Comparison of ENCODE assay signal across 9 mouse cellular contexts in the genomic region with DNA sequence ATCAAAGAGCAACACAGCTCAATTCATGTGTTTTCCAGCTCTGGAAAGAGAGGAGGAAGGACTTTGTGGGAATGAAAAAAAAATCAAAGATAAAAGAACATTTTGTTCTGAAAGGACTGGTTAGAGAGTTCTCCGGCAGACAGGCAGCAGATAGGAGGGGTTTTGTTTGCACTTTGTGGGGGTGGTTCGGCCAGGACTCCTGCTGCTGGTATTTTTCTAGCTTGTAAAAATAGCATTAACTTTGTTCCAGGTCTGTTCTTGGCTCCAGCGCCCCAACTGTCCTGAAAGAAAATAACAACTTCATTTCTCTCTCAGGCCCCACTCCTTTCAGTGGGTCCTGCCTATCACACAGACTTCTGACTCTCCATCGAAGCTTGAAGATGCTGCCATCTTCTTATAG.
DNase-seq lines count a peak whose midpoint lies in the region; ATAC-seq and TF ChIP-seq lines count a peak whose summit lies in the region.
"Had no signal": no experiment of that assay in that cellular context is flagged by ENCODE, and none has a peak within 500 bp of the region (broad histone marks: within the 10 kb centered on the region; RNA-seq: fewer than 3 reads in every experiment).

No protein-coding gene starts in this region.

- peak overlapping the region; percentile 73 for H3K27ac ChIP-seq in kidney, adult 2 months (ENCODE audit: insufficient read depth, low read depth, low read length)
- 0 out of 2 replicates have a peak overlapping the region, but pooled peaks have one; percentile 29 for H3K27ac ChIP-seq in heart, embryonic 11.5 days (ENCODE audit: low read depth, low read length)
- H3K27ac ChIP-seq: limb, embryonic 12.5 days had no signal

- ATAC-seq in heart, embryonic 11.5 days (replicated peaks; ENCODE audit: insufficient number of reproducible peaks, low FRiP score, low TSS enrichment) = no peak

- H3K27me3 ChIP-seq in kidney, adult 2 months (replicated peaks; ENCODE audit: control insufficient read depth, insufficient read depth, low read length) = no peaks in the 10 kb centered on the region
- no peaks in the 10 kb centered on the region for H3K27me3 ChIP-seq in heart, embryonic 11.5 days (ENCODE audit: control insufficient read depth, insufficient read depth, low read length)
- H3K27me3 ChIP-seq: limb, embryonic 12.5 days had no signal

- H3K9ac ChIP-seq in heart, embryonic 11.5 days (ENCODE audit: low read depth, low read length) = no peak overlapping the region
- H3K9ac ChIP-seq: limb, embryonic 12.5 days had no signal

- TF ChIP-seq CTCF in kidney, adult 2 months (conservative IDR thresholded peaks at IDR 0.05; ENCODE audit: insufficient read depth, insufficient read length, low read depth, low read length) = 0 out of 2 replicates have a peak, but pooled peaks have one; percentile 8

- no peak for TF ChIP-seq POLR2A in kidney, adult 2 months (IDR thresholded peaks at IDR 0.05; ENCODE audit: low read depth, low read length)

- DNase-seq in kidney, adult 2 months = no peak
- no peak for DNase-seq in kidney, adult 9 months
- DNase-seq in R1 (ENCODE audit: low read depth, low spot score) = peak; percentile 3
- peak; percentile 20 to 34 for DNase-seq in left cerebral cortex, adult 18-20 months (ENCODE audit: low spot score in 2 of 2)
- DNase-seq in telencephalon, adult 2 months (ENCODE audit: low read depth, low spot score) = peak; percentile 43
- no peak for DNase-seq in retina, postnatal 1 day
- DNase-seq in adrenal gland, adult 2 months = no peak

- H3K9me3 ChIP-seq in heart, embryonic 11.5 days (replicated peaks; ENCODE audit: control insufficient read depth, low read length) = no peaks in the 10 kb centered on the region
- H3K9me3 ChIP-seq: limb, embryonic 12.5 days had no signal

- peaks cover 2% of the 10 kb centered on the region; the same call in 1 of the 2 replicates for H3K36me3 ChIP-seq in kidney, adult 2 months (ENCODE audit: control insufficient read depth, insufficient read depth, low read length)
- no peaks in the 10 kb centered on the region for H3K36me3 ChIP-seq in heart, embryonic 11.5 days (ENCODE audit: control insufficient read depth, insufficient read depth, low read length)
- H3K36me3 ChIP-seq: limb, embryonic 12.5 days had no signal

- 31% methylated on average over 4 of the region's 4 CpGs for WGBS in kidney, adult 2 months
- WGBS in heart, embryonic 11.5 days (ENCODE audit: insufficient replicate concordance) = 28% methylated on average over 4 of the region's 4 CpGs

- no peak overlapping the region for H3K4me3 ChIP-seq in kidney, adult 2 months (ENCODE audit: insufficient read depth, low read depth, low read length)
- H3K4me3 ChIP-seq in heart, embryonic 11.5 days (ENCODE audit: low read depth, low read length) = no peak overlapping the region
- H3K4me3 ChIP-seq: limb, embryonic 12.5 days had no signal

- peaks cover 24% of the 10 kb centered on the region for H3K4me1 ChIP-seq in kidney, adult 2 months (ENCODE audit: control insufficient read depth, insufficient read depth, low read length)
- peaks cover 24% of the 10 kb centered on the region for H3K4me1 ChIP-seq in heart, embryonic 11.5 days (ENCODE audit: control insufficient read depth, insufficient read depth, low read length)

- H3K4me2 ChIP-seq in heart, embryonic 11.5 days = no peak overlapping the region
- H3K4me2 ChIP-seq: limb, embryonic 12.5 days had no signal

Comparison
In these comparisons a context has a peak if more than half of its experiments do, and no peak if none do; other contexts are left out.
1. DNase-seq: peak in R1 (single experiment), left cerebral cortex, adult 18-20 months (2 of 2) and telencephalon, adult 2 months (single experiment); none in kidney, adult 2 months (single experiment), kidney, adult 9 months (single experiment), retina, postnatal 1 day (single experiment) and adrenal gland, adult 2 months (single experiment).